Mouse (Mus musculus): Measurements from ENCODE around the gene Abcf1. TPM values are rescaled to one million over a fixed set of nuclear protein-coding genes. Genes with fewer than 3 reads are reported as not detected.
"Not testable (repeated sequence)": the region's sequence is repeated elsewhere in the genome, so short reads cannot be mapped to it uniquely, and the experiment has no call there.

The Abcf1 gene
- total and polyA plus RNA-seq, 3 experiments = 142 to 312 TPM; not detected in 1

- no peaks in the 10 kb centered on the region for H3K27me3 ChIP-seq (ENCODE audit: control insufficient read depth in 1 of 2, insufficient read depth in 2 of 2, low read length in 2 of 2)
- TF ChIP-seq MAX (IDR thresholded peaks at IDR 0.05; ENCODE audit: low read length) (no peak), ZNF384 (IDR thresholded peaks at IDR 0.05; ENCODE audit: low read depth, low read length) (no peak), SIN3A (IDR thresholded peaks at IDR 0.05; ENCODE audit: low read length) (0 out of 2 replicates have a peak, but pooled peaks have one; percentile 46), TBP (IDR thresholded peaks at IDR 0.05; ENCODE audit: low read depth, low read length) (no peak), MYC (IDR thresholded peaks at IDR 0.05; ENCODE audit: low read depth, low read length) (0 out of 2 replicates have a peak, but pooled peaks have one; percentile 28), ZC3H11A (IDR thresholded peaks at IDR 0.05; ENCODE audit: low read depth, low read length) (peak; percentile 82), RAD21 (IDR thresholded peaks at IDR 0.05; ENCODE audit: low read depth, low read length) (peak; percentile 87), HCFC1 (IDR thresholded peaks at IDR 0.05; ENCODE audit: low read depth, low read length) (0 out of 2 replicates have a peak, but pooled peaks have one; percentile 35), MAZ (IDR thresholded peaks at IDR 0.05; ENCODE audit: low read depth, low read length) (0 out of 2 replicates have a peak, but pooled peaks have one; percentile 23), SMC3 (IDR thresholded peaks at IDR 0.05; ENCODE audit: low read depth, low read length) (peak; percentile 84), CTCF (IDR thresholded peaks at IDR 0.05 in 2 of 3, conservative IDR thresholded peaks at IDR 0.05 in 1 of 3; ENCODE audit: control insufficient read depth in 1 of 3, insufficient read depth in 1 of 3, low read depth in 2 of 3, low read length in 3 of 3, poor library complexity in 1 of 3, severe bottlenecking in 1 of 3) (peak; percentile 79 to 83 (median 80)), JUND (IDR thresholded peaks at IDR 0.05; ENCODE audit: low read depth, low read length) (0 out of 2 replicates have a peak, but pooled peaks have one; percentile 19), ETS1 (IDR thresholded peaks at IDR 0.05; ENCODE audit: low read depth, low read length) (peak; percentile 29; the same call in 1 of the 2 replicates), TAL1 (IDR thresholded peaks at IDR 0.05; ENCODE audit: low read length) (no peak)
- H3K79me2 ChIP-seq (ENCODE audit: control insufficient read depth, insufficient read depth, low read length, poor library complexity) = no peaks in the 10 kb centered on the region
- no peak overlapping the region for H3K9ac ChIP-seq (ENCODE audit: control insufficient read depth, low read depth, low read length, poor library complexity, severe bottlenecking)
- H3K27ac ChIP-seq (ENCODE audit: control insufficient read depth, low read depth, low read length) = no peak overlapping the region
- no peaks in the 10 kb centered on the region for H3K36me3 ChIP-seq (ENCODE audit: control insufficient read depth in 1 of 2, insufficient read depth in 2 of 2, low read length in 2 of 2)
- no peaks in the 10 kb centered on the region for H3K9me3 ChIP-seq (replicated peaks; ENCODE audit: insufficient read depth, low read length)
- H3K4me3 ChIP-seq (ENCODE audit: control insufficient read depth in 1 of 2, insufficient read depth in 1 of 2, low read depth in 2 of 2, low read length in 2 of 2) = no peak overlapping the region
- peak; percentile 89 for DNase-seq (ENCODE audit: low read depth, low spot score)
- H3K4me1 ChIP-seq (ENCODE audit: control insufficient read depth in 1 of 2, insufficient read depth in 2 of 2, low read length in 2 of 2) = no peaks in the 10 kb centered on the region
These were observed 31.7 kb downstream of the Abcf1 start for GRCm38 (mm10) chr17:35937700-35938348.

- H3K9ac ChIP-seq (ENCODE audit: control insufficient read depth, low read depth, low read length, poor library complexity, severe bottlenecking); H3K27me3 ChIP-seq (ENCODE audit: control insufficient read depth in 1 of 2, insufficient read depth in 2 of 2, low read length in 2 of 2); H3K9me3 ChIP-seq (replicated peaks; ENCODE audit: insufficient read depth, low read length); H3K27ac ChIP-seq (ENCODE audit: control insufficient read depth, low read depth, low read length); H3K4me1 ChIP-seq (ENCODE audit: control insufficient read depth in 1 of 2, insufficient read depth in 2 of 2, low read length in 2 of 2); DNase-seq (ENCODE audit: low read depth, low spot score); H3K79me2 ChIP-seq (ENCODE audit: control insufficient read depth, insufficient read depth, low read length, poor library complexity); H3K4me3 ChIP-seq (ENCODE audit: control insufficient read depth in 1 of 2, insufficient read depth in 1 of 2, low read depth in 2 of 2, low read length in 2 of 2); H3K36me3 ChIP-seq (ENCODE audit: control insufficient read depth in 1 of 2, insufficient read depth in 2 of 2, low read length in 2 of 2): not testable (repeated sequence)
These were observed 33.8 kb downstream of the Abcf1 start for GRCm38 (mm10) chr17:35935763-35936162.

- peaks cover 1% of the 10 kb centered on the region; the same call in 1 of the 2 replicates for H3K79me2 ChIP-seq (ENCODE audit: control insufficient read depth, insufficient read depth, low read length, poor library complexity)
- H3K9me3 ChIP-seq (replicated peaks; ENCODE audit: insufficient read depth, low read length) = no peaks in the 10 kb centered on the region
- no peak overlapping the region for H3K27ac ChIP-seq (ENCODE audit: control insufficient read depth, low read depth, low read length)
- H3K36me3 ChIP-seq (ENCODE audit: control insufficient read depth in 1 of 2, insufficient read depth in 2 of 2, low read length in 2 of 2) = peaks cover 5 to 11% of the 10 kb centered on the region in 2 experiments; a peak in 3 of 4 replicates
- H3K9ac ChIP-seq (ENCODE audit: control insufficient read depth, low read depth, low read length, poor library complexity, severe bottlenecking) = no peak overlapping the region
- H3K4me1 ChIP-seq (ENCODE audit: control insufficient read depth in 1 of 2, insufficient read depth in 2 of 2, low read length in 2 of 2) = peaks cover 2 to 10% of the 10 kb centered on the region in 2 experiments; a peak in 3 of 4 replicates
- no peak for TF ChIP-seq CTCF (IDR thresholded peaks at IDR 0.05 in 2 of 3, conservative IDR thresholded peaks at IDR 0.05 in 1 of 3; ENCODE audit: control insufficient read depth in 1 of 3, insufficient read depth in 1 of 3, low read depth in 2 of 3, low read length in 3 of 3, poor library complexity in 1 of 3, severe bottlenecking in 1 of 3)
- TF ChIP-seq MAZ (IDR thresholded peaks at IDR 0.05; ENCODE audit: low read depth, low read length) = no peak
- TF ChIP-seq ZNF384 (IDR thresholded peaks at IDR 0.05; ENCODE audit: low read depth, low read length) = no peak
- no peak for TF ChIP-seq BHLHE40 (IDR thresholded peaks at IDR 0.05; ENCODE audit: borderline replicate concordance, low read depth, low read length)
- H3K27me3 ChIP-seq (ENCODE audit: control insufficient read depth in 1 of 2, insufficient read depth in 2 of 2, low read length in 2 of 2) = no peaks in the 10 kb centered on the region
- no peak for DNase-seq (ENCODE audit: low read depth, low spot score)
- H3K4me3 ChIP-seq (ENCODE audit: control insufficient read depth in 1 of 2, insufficient read depth in 1 of 2, low read depth in 2 of 2, low read length in 2 of 2) = no peak overlapping the region
These were observed 37.0 kb downstream of the Abcf1 start for GRCm38 (mm10) chr17:35932608-35933007.

Data from MEL (cell line).